Mouse (Mus musculus) CD4-positive, CD25-positive, alpha-beta regulatory T cell, adult 2 months (primary cell): ENCODE data around the gene Rab44.
"Not testable (repeated sequence)": the region's sequence is repeated elsewhere in the genome, so short reads cannot be mapped to it uniquely, and the experiment has no call there.

ENCODE experiments used
- DNase-seq: peaks from one replicate; pipeline ENCODE4 v3.0.0-alpha.2; 2012; ENCODE audit warnings: low read depth, low spot score

Rab44 gene

GRCm38 (mm10) chr17:29091348-29091944, 22.5 kb upstream of the Rab44 start:
- DNase-seq: no peak

GRCm38 (mm10) chr17:29092497-29092896, 21.4 kb upstream of the Rab44 start:
- no peak for DNase-seq

GRCm38 (mm10) chr17:29093110-29093952, 20.6 kb upstream of the Rab44 start:
- peak; percentile 87 for DNase-seq

GRCm38 (mm10) chr17:29093961-29094309, 20.0 kb upstream of the Rab44 start:
- no peak for DNase-seq

GRCm38 (mm10) chr17:29094310-29095181, 19.4 kb upstream of the Rab44 start:
- DNase-seq: peak; percentile 58

GRCm38 (mm10) chr17:29095201-29095733, 18.7 kb upstream of the Rab44 start:
- peak; percentile 96 for DNase-seq

GRCm38 (mm10) chr17:29096245-29096644, 17.7 kb upstream of the Rab44 start:
- DNase-seq: no peak

- no peak for DNase-seq
Observed at GRCm38 (mm10) chr17:29096851-29097561, 16.9 kb upstream of the Rab44 start.

- no peak for DNase-seq
Observed at GRCm38 (mm10) chr17:29098291-29098690, 15.7 kb upstream of the Rab44 start.

- DNase-seq: no peak
Observed at GRCm38 (mm10) chr17:29099076-29099475, 14.9 kb upstream of the Rab44 start.

- DNase-seq: no peak
Observed at GRCm38 (mm10) chr17:29100627-29101026, 13.3 kb upstream of the Rab44 start.

GRCm38 (mm10) chr17:29110356-29110755, 3.6 kb upstream of the Rab44 start:
- not testable (repeated sequence) for DNase-seq

GRCm38 (mm10) chr17:29111332-29111731, 2.6 kb upstream of the Rab44 start:
- no peak for DNase-seq

GRCm38 (mm10) chr17:29116023-29116422, 2.1 kb downstream of the Rab44 start:
- DNase-seq: no peak

- DNase-seq: no peak
Observed at GRCm38 (mm10) chr17:29117006-29117648, 3.2 kb downstream of the Rab44 start.

GRCm38 (mm10) chr17:29118057-29118456, 4.1 kb downstream of the Rab44 start:
- DNase-seq: no peak

GRCm38 (mm10) chr17:29120666-29121065, 6.7 kb downstream of the Rab44 start:
- no peak for DNase-seq

GRCm38 (mm10) chr17:29122817-29123216, 8.9 kb downstream of the Rab44 start:
- DNase-seq: no peak

GRCm38 (mm10) chr17:29123578-29124174, 9.7 kb downstream of the Rab44 start:
- DNase-seq: no peak

- no peak for DNase-seq
Observed at GRCm38 (mm10) chr17:29126561-29126960, 12.6 kb downstream of the Rab44 start.
